Mouse (Mus musculus) stomach, postnatal 0 days (tissue): ENCODE data around the gene Ogdh.

Experiments
- CTCF ChIP-seq: IDR thresholded peaks from 2 replicates; pipeline ENCODE4 v1.5.1; 2016; ENCODE audit warnings: antibody characterized with exemption, low read depth, mild to moderate bottlenecking, moderate library complexity
- EP300 ChIP-seq: optimal IDR thresholded peaks from 2 replicates; pipeline ENCODE3; 2016; ENCODE audit warnings: antibody characterized with exemption

GRCm38 (mm10) chr11:6346966-6347365 lies 55.5 kb downstream of the Ogdh start:
- no peak for TF ChIP-seq CTCF
- TF ChIP-seq EP300 = no peak
